Mouse (Mus musculus) intestine, embryonic 14.5 days (tissue): ENCODE measurements around the gene Ttyh2. TPM values are rescaled to one million over a fixed set of nuclear protein-coding genes. Genes with fewer than 3 reads are reported as not detected.

ENCODE experiments used
- ATAC-seq: fragments of 200-750 bp; cut with Nextera tagmentation; replicated peaks from 2 replicates; pipeline ENCODE4 v1.8.0; 2017; ENCODE audit warnings: low read depth, moderate number of reproducible peaks, moderate TSS enrichment, moderate library complexity; ENCODE audit not compliant: low FRiP score, low TSS enrichment
- DNase-seq: peaks from one replicate; pipeline ENCODE4 v3.0.0-alpha.2; 2018; ENCODE audit warnings: low spot score
- H3K27ac ChIP-seq: fragments of 300-500 bp; sonication (generic); 2 replicates; pipeline ENCODE4 v1.5.1; 2014; ENCODE audit warnings: low read depth, mild to moderate bottlenecking, control low read depth
- H3K27me3 ChIP-seq: fragments of 300-500 bp; sonication (generic); replicated peaks from 2 replicates; pipeline ENCODE4 v1.6.1; 2014; ENCODE audit warnings: low read length, control low read depth; ENCODE audit not compliant: control insufficient read depth, insufficient read depth
- H3K36me3 ChIP-seq: fragments of 300-500 bp; sonication (generic); 2 replicates; pipeline ENCODE4 v1.6.1; 2014; ENCODE audit warnings: low read length, control low read depth; ENCODE audit not compliant: control insufficient read depth, insufficient read depth
- H3K4me1 ChIP-seq: fragments of 300-500 bp; sonication (generic); replicated peaks from 2 replicates; pipeline ENCODE4 v1.6.1; 2014; ENCODE audit warnings: low read length, control low read depth, mixed read lengths; ENCODE audit not compliant: control insufficient read depth, insufficient read depth
- H3K4me2 ChIP-seq: fragments of 300-500 bp; sonication (generic); 2 replicates; pipeline ENCODE4 v1.6.1; 2014; ENCODE audit warnings: low read length
- H3K4me3 ChIP-seq: fragments of 300-500 bp; sonication (generic); 2 replicates; pipeline ENCODE4 v1.5.1; 2014; ENCODE audit warnings: low read depth, low read length, control low read depth, mixed read lengths
- H3K9ac ChIP-seq: fragments of 300-500 bp; sonication (generic); 2 replicates; pipeline ENCODE4 v1.6.1; 2014; ENCODE audit warnings: mild to moderate bottlenecking, low read length
- H3K9me3 ChIP-seq: fragments of 300-500 bp; sonication (generic); 2 replicates; pipeline ENCODE4 v1.6.1; 2016; ENCODE audit warnings: low read length, control low read depth; ENCODE audit not compliant: control insufficient read depth
- WGBS: fragments of 180-500 bp; shearing (Covaris S2); extraction: QIAGEN DNeasy Blood & Tissue Kit; methylation state at CpG from one replicate; pipeline ENCODE4 v1.1.7; 2014; 5-methylcytosine and 5-hydroxymethylcytosine counted together
- polyA plus RNA-seq: library from polyadenylated mRNA; unstranded; fragments of >200 nt; fragmentation: Nextera tagmentation; extraction: Ambion mirVana; gene quantifications from 2 replicates; pipeline ENCODE4 v1.2.1, GENCODE M21; 2014

The Ttyh2 gene
- polyA plus RNA-seq, 1 experiment from 2014 or later, result 19.9 TPM

DNA sequence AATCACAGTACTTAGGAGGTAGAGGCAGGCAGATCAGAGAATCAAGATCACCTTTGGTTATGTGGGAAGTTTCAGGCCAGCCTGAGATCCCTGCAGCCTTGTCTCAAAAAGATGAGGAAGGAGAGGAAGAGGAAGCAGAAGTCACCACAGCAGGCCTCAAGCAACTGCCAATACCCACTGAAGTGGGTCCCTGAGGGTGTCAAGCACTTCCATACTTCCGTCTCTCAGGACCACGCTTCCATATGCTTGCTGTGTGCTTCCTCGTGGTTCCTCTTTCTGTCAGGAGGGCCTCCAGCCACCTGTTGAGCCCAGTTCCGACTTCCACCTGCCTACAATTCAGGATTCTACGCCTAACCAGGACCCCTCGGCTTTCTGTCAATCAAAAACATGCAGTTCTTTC, 21.6 kb upstream of the Ttyh2 start:
- H3K36me3 ChIP-seq, result no peaks in the 10 kb centered on the region
- H3K4me3 ChIP-seq, result no peak overlapping the region
- H3K9me3 ChIP-seq, result no peaks in the 10 kb centered on the region
- H3K9ac ChIP-seq, result no peak overlapping the region
- 81% methylated on average over 6 of the region's 6 CpGs for WGBS
- H3K27ac ChIP-seq, result no peak overlapping the region
- peaks cover 4% of the 10 kb centered on the region; the same call in 1 of the 2 replicates for H3K27me3 ChIP-seq
- no peaks in the 10 kb centered on the region for H3K4me1 ChIP-seq
- DNase-seq (no peak), ATAC-seq (no peak)
- H3K4me2 ChIP-seq, result no peak overlapping the region

GRCm38 (mm10) chr11:114654552-114654951, 20.7 kb upstream of the Ttyh2 start:
- H3K4me3 ChIP-seq, result no peak overlapping the region
- no peak for ATAC-seq
- no peak for DNase-seq
- H3K27ac ChIP-seq, result no peak overlapping the region
- H3K9ac ChIP-seq, result no peak overlapping the region
- H3K4me2 ChIP-seq, result no peak overlapping the region
- H3K36me3 ChIP-seq, result no peaks in the 10 kb centered on the region
- WGBS, result 61% methylated on average over 5 of the region's 5 CpGs
- peaks cover 4% of the 10 kb centered on the region; the same call in 1 of the 2 replicates for H3K27me3 ChIP-seq
- H3K9me3 ChIP-seq, result no peaks in the 10 kb centered on the region
- H3K4me1 ChIP-seq, result no peaks in the 10 kb centered on the region

GRCm38 (mm10) chr11:114655350-114656008, 19.8 kb upstream of the Ttyh2 start:
- Histone ChIP-seq H3K27ac (no peak overlapping the region), H3K4me2 (no peak overlapping the region), H3K4me1 (no peaks in the 10 kb centered on the region), H3K36me3 (no peaks in the 10 kb centered on the region), H3K4me3 (no peak overlapping the region), H3K9me3 (no peaks in the 10 kb centered on the region), H3K9ac (no peak overlapping the region), H3K27me3 (peaks cover 4% of the 10 kb centered on the region; the same call in 1 of the 2 replicates)
- 83% methylated on average over 7 of the region's 7 CpGs for WGBS
- DNase-seq (no peak), ATAC-seq (no peak)

DNA sequence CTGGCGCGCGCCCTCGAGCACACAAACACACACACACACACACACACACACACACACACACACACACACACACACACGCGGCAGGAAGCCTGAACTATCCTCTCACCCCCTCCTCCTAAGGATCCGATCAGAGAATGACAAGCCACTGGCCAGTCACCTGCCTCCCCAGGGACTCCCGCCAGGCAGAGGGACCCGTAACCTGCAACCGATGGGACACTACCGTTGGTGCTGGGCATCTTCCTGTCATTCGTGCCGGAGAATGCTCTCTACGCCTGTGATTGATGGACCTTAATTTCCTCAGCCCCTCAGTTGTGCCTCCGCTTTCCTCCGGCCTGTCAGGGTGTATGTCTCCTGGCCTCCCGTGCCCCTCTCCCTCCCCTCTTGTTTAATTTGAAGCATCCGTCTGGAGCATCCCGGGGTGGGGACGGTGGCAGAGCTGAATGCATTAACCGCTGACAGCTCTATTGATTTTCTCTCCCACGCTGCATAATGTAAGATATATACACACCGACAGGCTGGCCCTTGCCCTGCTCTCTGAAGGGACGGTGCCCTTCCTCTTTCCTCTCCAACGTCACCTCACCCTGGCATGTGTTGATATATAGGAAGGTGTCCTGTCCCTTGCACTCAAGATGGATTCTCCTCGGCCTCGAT, 18.1 kb upstream of the Ttyh2 start:
- WGBS, result 34% methylated on average over 25 of the region's 27 CpGs
- no peak for ATAC-seq
- Histone ChIP-seq H3K4me1 (no peaks in the 10 kb centered on the region), H3K4me2 (no peak overlapping the region), H3K4me3 (no peak overlapping the region), H3K36me3 (no peaks in the 10 kb centered on the region), H3K27me3 (peaks cover 4% of the 10 kb centered on the region; the same call in 1 of the 2 replicates), H3K9ac (no peak overlapping the region), H3K27ac (no peak overlapping the region), H3K9me3 (no peaks in the 10 kb centered on the region)
- DNase-seq, result no peak

DNA sequence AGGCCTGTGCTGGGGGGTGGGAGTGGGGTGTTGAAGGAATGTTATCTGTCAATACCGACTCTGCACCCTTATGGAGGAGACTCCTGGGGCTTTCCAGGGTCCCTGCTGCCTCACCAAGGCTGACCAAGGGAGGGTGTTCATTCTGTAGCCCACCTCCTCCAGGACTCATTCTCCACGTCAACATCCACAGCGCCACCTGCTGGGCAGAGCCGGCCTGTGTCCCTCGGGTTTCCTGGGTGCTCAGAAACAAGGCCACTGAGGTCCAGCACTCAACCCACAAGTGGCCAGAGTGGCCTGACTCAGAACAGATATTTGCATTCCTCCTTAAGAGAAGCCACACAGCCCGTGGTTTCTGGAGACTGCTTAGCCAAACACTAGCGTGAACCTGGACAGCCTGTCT, 17.5 kb upstream of the Ttyh2 start:
- Histone ChIP-seq H3K27ac (no peak overlapping the region), H3K36me3 (no peaks in the 10 kb centered on the region), H3K9ac (no peak overlapping the region), H3K4me2 (no peak overlapping the region), H3K4me3 (no peak overlapping the region), H3K4me1 (no peaks in the 10 kb centered on the region), H3K27me3 (peaks cover 4% of the 10 kb centered on the region; the same call in 1 of the 2 replicates), H3K9me3 (no peaks in the 10 kb centered on the region)
- ATAC-seq (no peak), DNase-seq (peak; percentile 86)
- 16% methylated on average over 7 of the region's 7 CpGs for WGBS

DNA sequence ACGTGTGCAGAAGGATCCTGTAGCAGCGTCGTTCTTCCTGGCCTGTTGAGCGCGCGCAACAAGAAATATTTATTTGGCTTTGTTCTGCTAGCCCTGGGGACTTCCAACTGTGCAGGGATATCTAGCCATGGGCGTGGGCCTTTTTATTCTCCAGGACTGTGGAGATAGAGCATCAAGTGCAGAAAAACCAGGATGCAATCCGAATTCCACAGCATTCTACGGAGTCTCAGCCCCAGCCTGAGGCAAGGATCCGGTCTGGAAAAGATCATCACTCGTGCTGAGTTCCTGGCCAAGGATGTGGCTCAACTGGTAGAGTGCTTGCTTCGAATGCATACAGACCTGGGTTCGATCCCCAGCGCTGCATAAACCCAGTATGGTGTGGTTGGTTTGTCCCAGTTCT, 13.1 kb upstream of the Ttyh2 start:
- Histone ChIP-seq H3K36me3 (no peaks in the 10 kb centered on the region), H3K9ac (no peak overlapping the region), H3K27ac (no peak overlapping the region), H3K27me3 (no peaks in the 10 kb centered on the region), H3K4me3 (no peak overlapping the region), H3K9me3 (no peaks in the 10 kb centered on the region), H3K4me1 (no peaks in the 10 kb centered on the region), H3K4me2 (no peak overlapping the region)
- no peak for DNase-seq
- no peak for ATAC-seq
- WGBS, result 86% methylated on average over 14 of the region's 14 CpGs

GRCm38 (mm10) chr11:114662746-114663362, 12.4 kb upstream of the Ttyh2 start:
- DNase-seq (no peak), ATAC-seq (no peak)
- H3K4me2 ChIP-seq, result no peak overlapping the region
- H3K4me1 ChIP-seq, result no peaks in the 10 kb centered on the region
- H3K9me3 ChIP-seq, result no peaks in the 10 kb centered on the region
- no peak overlapping the region for H3K4me3 ChIP-seq
- H3K36me3 ChIP-seq, result no peaks in the 10 kb centered on the region
- 32% methylated on average over 6 of the region's 6 CpGs for WGBS
- no peaks in the 10 kb centered on the region for H3K27me3 ChIP-seq
- H3K9ac ChIP-seq, result no peak overlapping the region
- no peak overlapping the region for H3K27ac ChIP-seq

DNA sequence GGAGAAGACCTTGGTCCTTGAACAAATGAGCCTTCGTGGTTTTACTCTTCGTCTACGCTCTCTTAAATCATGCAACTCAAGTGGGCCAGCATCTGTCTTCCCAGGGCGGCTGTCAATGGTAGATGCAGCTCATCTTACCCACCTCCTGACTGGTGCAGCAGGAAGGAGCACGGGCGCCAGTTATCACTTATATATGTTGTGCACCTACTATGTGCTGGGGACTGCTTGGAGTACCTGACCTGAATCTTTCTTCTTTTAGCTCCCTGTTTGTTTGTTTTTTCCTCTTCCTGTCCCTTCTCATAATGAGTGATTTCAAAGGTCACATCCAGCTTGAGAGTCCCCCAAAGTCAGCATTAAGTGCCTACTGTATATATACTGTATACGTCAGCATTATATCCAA, 11.1 kb upstream of the Ttyh2 start:
- H3K27me3 ChIP-seq, result no peaks in the 10 kb centered on the region
- no peak overlapping the region for H3K9ac ChIP-seq
- H3K4me3 ChIP-seq, result no peak overlapping the region

More for the DNA sequence above, 11.1 kb upstream of the Ttyh2 start:
- Histone ChIP-seq H3K4me1 (no peaks in the 10 kb centered on the region), H3K4me2 (no peak overlapping the region), H3K9me3 (no peaks in the 10 kb centered on the region), H3K36me3 (no peaks in the 10 kb centered on the region), H3K27ac (no peak overlapping the region)
- ATAC-seq (no peak), DNase-seq (no peak)
- 75% methylated on average over 7 of the region's 7 CpGs for WGBS
